Mouse (Mus musculus) lung, postnatal 0 days (tissue): ENCODE results near the gene Tmem186. TPM values are rescaled to one million over a fixed set of nuclear protein-coding genes. Genes with fewer than 3 reads are reported as not detected.

Experiments
- ATAC-seq: fragments of 200-750 bp; cut with Nextera tagmentation; 2 replicates; pipeline ENCODE4 v1.8.0; 2017; ENCODE audit warnings: moderate library complexity
- DNase-seq: peaks from one replicate; pipeline ENCODE4 v3.0.0-alpha.2; 2016; ENCODE audit warnings: low spot score
- H3K27ac ChIP-seq: fragments of 300-500 bp; sonication (generic); 2 replicates; pipeline ENCODE4 v1.5.1; 2014; ENCODE audit warnings: antibody characterized with exemption, mild to moderate bottlenecking, low read length, mixed read lengths
- H3K27me3 ChIP-seq: fragments of 300-500 bp; sonication (generic); replicated peaks from 2 replicates; pipeline ENCODE4 v1.6.1; 2014; ENCODE audit warnings: low read length, mixed read lengths; ENCODE audit not compliant: insufficient read depth
- H3K36me3 ChIP-seq: fragments of 300-500 bp; sonication (generic); 2 replicates; pipeline ENCODE4 v1.6.1; 2014; ENCODE audit warnings: low read length, mixed read lengths; ENCODE audit not compliant: insufficient read depth
- H3K4me1 ChIP-seq: fragments of 300-500 bp; sonication (generic); 2 replicates; pipeline ENCODE4 v1.6.1; 2014; ENCODE audit warnings: antibody characterized with exemption, low read depth, low read length, mixed read lengths; ENCODE audit not compliant: insufficient read depth
- H3K4me2 ChIP-seq: fragments of 300-500 bp; sonication (generic); replicated peaks from 2 replicates; pipeline ENCODE4 v1.6.1; 2014; ENCODE audit warnings: low read depth, mild to moderate bottlenecking, low read length, moderate library complexity, mixed read lengths
- H3K4me3 ChIP-seq: fragments of 300-500 bp; sonication (generic); 2 replicates; pipeline ENCODE4 v1.5.1; 2014; ENCODE audit warnings: low read depth, low read length
- H3K9ac ChIP-seq: fragments of 300-500 bp; sonication (generic); replicated peaks from 2 replicates; pipeline ENCODE4 v1.6.1; 2014; ENCODE audit warnings: low read depth, mild to moderate bottlenecking
- H3K9me3 ChIP-seq: fragments of 300-500 bp; sonication (generic); 2 replicates; pipeline ENCODE4 v1.6.1; 2016; ENCODE audit warnings: low read length, mixed read lengths
- CTCF ChIP-seq: IDR thresholded peaks from 2 replicates; pipeline ENCODE4 v1.5.1; 2016; ENCODE audit warnings: antibody characterized with exemption, mild to moderate bottlenecking
- EP300 ChIP-seq: IDR thresholded peaks from 2 replicates; pipeline ENCODE4 v1.6.1; 2016; ENCODE audit warnings: antibody characterized with exemption, mild to moderate bottlenecking, control low read depth
- WGBS: fragments of 180-500 bp; shearing (Covaris S2); extraction: QIAGEN DNeasy Blood & Tissue Kit; methylation state at CpG from one replicate; pipeline ENCODE4 v1.1.7; 2014; 5-methylcytosine and 5-hydroxymethylcytosine counted together
- polyA plus RNA-seq: library from polyadenylated mRNA; unstranded; fragments of >200 nt; fragmentation: Nextera tagmentation; extraction: Ambion mirVana; gene quantifications from 2 replicates; pipeline ENCODE4 v1.2.1, GENCODE M21; 2015

Gene Tmem186
- polyA plus RNA-seq, 1 experiment from 2014 or later, result 8.2 TPM

- Histone ChIP-seq H3K4me2 (no peak overlapping the region), H3K27ac (no peak overlapping the region), H3K4me1 (no peaks in the 10 kb centered on the region), H3K36me3 (peaks cover 10% of the 10 kb centered on the region), H3K9me3 (no peaks in the 10 kb centered on the region), H3K4me3 (no peak overlapping the region), H3K9ac (no peak overlapping the region), H3K27me3 (no peaks in the 10 kb centered on the region)
- no peak for TF ChIP-seq EP300
- no peak for TF ChIP-seq CTCF
- no peak for ATAC-seq
- WGBS, result 91% methylated on average over 4 of the region's 4 CpGs
- no peak for DNase-seq
These were observed 21.3 kb upstream of the Tmem186 start for GRCm38 (mm10) chr16:8658764-8659163.

DNA sequence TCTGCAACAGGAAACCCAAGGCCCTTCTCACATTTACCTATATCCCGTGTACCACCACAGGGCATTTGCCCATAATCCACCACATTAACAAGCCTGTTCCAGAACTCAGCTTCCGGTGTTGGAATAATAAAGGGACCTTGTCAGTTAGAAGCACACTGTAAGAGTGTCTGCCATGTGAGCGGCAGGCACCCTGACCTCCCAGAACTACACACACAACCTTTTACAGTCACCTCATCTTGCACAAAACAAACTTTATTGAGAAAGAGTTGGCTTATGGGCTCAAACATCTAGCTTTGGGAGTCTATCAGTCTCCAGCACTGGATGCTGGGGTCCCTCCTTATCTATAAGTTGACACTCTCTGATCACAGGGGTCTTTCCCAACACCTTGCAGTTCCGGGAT, 20.8 kb upstream of the Tmem186 start:
- TF ChIP-seq CTCF (no peak), EP300 (no peak)
- 67% methylated on average over 4 of the region's 4 CpGs for WGBS
- no peak overlapping the region for H3K4me3 ChIP-seq
- no peak for ATAC-seq
- H3K9me3 ChIP-seq, result no peaks in the 10 kb centered on the region
- peaks cover 10% of the 10 kb centered on the region for H3K36me3 ChIP-seq
- DNase-seq, result no peak
- H3K4me2 ChIP-seq, result no peak overlapping the region
- H3K27me3 ChIP-seq, result no peaks in the 10 kb centered on the region
- no peak overlapping the region for H3K9ac ChIP-seq
- H3K4me1 ChIP-seq, result no peaks in the 10 kb centered on the region
- no peak overlapping the region for H3K27ac ChIP-seq

GRCm38 (mm10) chr16:8656256-8656655, 18.7 kb upstream of the Tmem186 start:
- no peak overlapping the region for H3K4me2 ChIP-seq
- no peaks in the 10 kb centered on the region for H3K27me3 ChIP-seq
- TF ChIP-seq CTCF (no peak), EP300 (no peak)
- peaks cover 26% of the 10 kb centered on the region for H3K36me3 ChIP-seq
- ATAC-seq (no peak), DNase-seq (no peak)
- 80% methylated on average over 2 of the region's 2 CpGs for WGBS
- H3K9ac ChIP-seq, result no peak overlapping the region
- H3K9me3 ChIP-seq, result no peaks in the 10 kb centered on the region
- H3K4me3 ChIP-seq, result no peak overlapping the region
- H3K4me1 ChIP-seq, result no peaks in the 10 kb centered on the region
- no peak overlapping the region for H3K27ac ChIP-seq

DNA sequence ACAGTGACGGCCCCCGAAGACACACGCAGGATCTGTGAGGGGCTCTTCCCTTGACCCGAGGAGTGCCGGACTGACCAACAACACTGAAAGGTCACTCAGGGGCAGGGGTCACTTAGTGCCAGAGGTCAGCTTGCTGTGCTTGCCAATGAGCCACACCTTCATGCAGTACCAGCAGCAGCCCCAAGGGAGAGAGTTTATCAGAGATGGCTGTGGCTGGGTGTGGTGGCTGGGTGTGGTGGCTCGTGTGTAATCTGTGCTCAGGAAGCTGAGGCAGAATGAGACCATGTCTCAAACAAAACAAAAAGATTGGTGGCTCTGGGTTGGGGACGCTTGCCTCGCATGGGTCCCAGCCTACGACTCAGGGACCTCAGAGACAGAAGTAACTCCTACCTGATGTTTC, 18.1 kb upstream of the Tmem186 start:
- TF ChIP-seq EP300, result peak; percentile 35; the same call in 1 of the 2 replicates
- peak; percentile 49 for TF ChIP-seq CTCF
- H3K27ac ChIP-seq, result no peak overlapping the region
- H3K9ac ChIP-seq, result no peak overlapping the region
- no peak overlapping the region for H3K4me3 ChIP-seq
- no peaks in the 10 kb centered on the region for H3K27me3 ChIP-seq
- H3K9me3 ChIP-seq, result no peaks in the 10 kb centered on the region
- peaks cover 32% of the 10 kb centered on the region for H3K36me3 ChIP-seq
- WGBS, result 67% methylated on average over 9 of the region's 9 CpGs
- DNase-seq (peak; percentile 30), ATAC-seq (peak; percentile 60)
- no peaks in the 10 kb centered on the region for H3K4me1 ChIP-seq
- H3K4me2 ChIP-seq, result no peak overlapping the region

GRCm38 (mm10) chr16:8655108-8655507, 17.6 kb upstream of the Tmem186 start:
- Histone ChIP-seq H3K9ac (no peak overlapping the region), H3K9me3 (no peaks in the 10 kb centered on the region), H3K4me3 (no peak overlapping the region), H3K36me3 (peaks cover 35% of the 10 kb centered on the region), H3K4me1 (no peaks in the 10 kb centered on the region), H3K4me2 (no peak overlapping the region), H3K27me3 (no peaks in the 10 kb centered on the region), H3K27ac (no peak overlapping the region)
- ATAC-seq, result no peak
- no peak for DNase-seq
- 90% methylated on average over 6 of the region's 6 CpGs for whole genome bisulfite sequencing
- no peak for TF ChIP-seq CTCF

DNA sequence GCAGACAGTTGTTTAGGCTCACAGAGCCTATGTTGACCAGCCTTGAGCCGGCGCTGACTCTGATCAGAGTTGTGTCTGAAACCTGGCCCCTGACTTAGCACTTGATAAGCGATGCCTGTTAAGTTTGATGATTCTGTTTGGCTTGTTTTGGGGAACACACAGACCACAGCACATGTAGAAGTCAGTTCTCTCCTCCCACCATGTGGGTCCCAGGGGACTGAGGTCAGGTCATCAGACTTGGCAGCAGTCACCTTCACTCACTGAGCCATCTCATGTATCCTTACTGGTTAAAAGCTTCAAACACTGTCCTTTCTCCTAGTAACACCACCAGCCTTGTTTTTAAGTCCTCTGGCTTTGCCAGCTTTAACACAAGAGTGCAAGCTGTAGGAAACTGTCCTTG, 12.5 kb upstream of the Tmem186 start:
- WGBS, result 93% methylated on average over 3 of the region's 3 CpGs
- no peak for DNase-seq
- Histone ChIP-seq H3K4me2 (no peak overlapping the region), H3K27ac (no peak overlapping the region), H3K9me3 (no peaks in the 10 kb centered on the region), H3K4me3 (no peak overlapping the region), H3K36me3 (peaks cover 48% of the 10 kb centered on the region), H3K9ac (no peak overlapping the region), H3K4me1 (no peaks in the 10 kb centered on the region), H3K27me3 (no peaks in the 10 kb centered on the region)
- no peak for TF ChIP-seq CTCF
- TF ChIP-seq EP300, result no peak
- no peak for ATAC-seq

DNA sequence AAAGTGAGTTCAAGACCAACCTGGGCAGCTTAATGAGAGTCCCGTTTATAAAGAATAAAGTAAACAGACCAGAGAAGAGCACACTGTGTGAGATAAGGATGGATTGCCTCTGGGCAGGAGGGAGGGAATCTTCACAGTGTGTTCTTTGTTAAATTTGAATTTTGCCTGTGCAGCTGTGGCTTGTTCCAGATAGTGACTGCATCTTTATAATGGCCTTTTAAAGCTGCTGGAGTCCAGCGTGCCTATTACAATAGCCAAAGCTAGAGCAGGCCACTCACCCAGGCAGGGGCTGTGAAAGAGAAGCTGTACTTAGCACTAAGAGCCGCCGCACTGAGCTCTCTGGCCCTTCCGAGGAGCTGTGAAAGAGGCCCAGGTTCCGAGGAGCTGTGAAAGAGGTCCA, 8.0 kb upstream of the Tmem186 start:
- H3K4me1 ChIP-seq, result no peaks in the 10 kb centered on the region
- no peaks in the 10 kb centered on the region for H3K27me3 ChIP-seq
- WGBS, result 72% methylated on average over 6 of the region's 6 CpGs
- no peak for TF ChIP-seq CTCF
- no peak for TF ChIP-seq EP300
- no peak overlapping the region for H3K4me2 ChIP-seq
- H3K9ac ChIP-seq, result no peak overlapping the region
- ATAC-seq (no peak), DNase-seq (no peak)
- H3K27ac ChIP-seq, result no peak overlapping the region
- peaks cover 26% of the 10 kb centered on the region for H3K36me3 ChIP-seq
- H3K9me3 ChIP-seq, result no peaks in the 10 kb centered on the region
- H3K4me3 ChIP-seq, result no peak overlapping the region
